Mouse (Mus musculus) cerebellum, postnatal 10 days (tissue): Measurements from ENCODE around the gene Zfp697.
A peak's percentile ranks its signal among the peaks of the same experiment; 100 is the strongest.
"Not testable (repeated sequence)": the region's sequence is repeated elsewhere in the genome, so short reads cannot be mapped to it uniquely, and the experiment has no call there.

Experiments
- DNase-seq, 2 experiments: peaks; one replicate each; pipeline ENCODE4 v3.0.0; 2021; ENCODE audit warnings: mixed read lengths in 2 of 2

The Zfp697 gene

GRCm38 (mm10) chr3:98720740-98721139 lies 338.5 kb downstream of the Zfp697 start:
- no peak for DNase-seq

GRCm38 (mm10) chr3:98724376-98724775 lies 342.1 kb downstream of the Zfp697 start, which contains the start of gene Hsd3b2:
Gene Hsd3b2, minus strand, starts transcription at chr3:98724543.
- DNase-seq: no peak

- DNase-seq: peak; percentile 5 to 9
These were observed 344.0 kb downstream of the Zfp697 start for GRCm38 (mm10) chr3:98726281-98726680.

- DNase-seq: no peak
These were observed 351.5 kb downstream of the Zfp697 start for GRCm38 (mm10) chr3:98733724-98734123.

- DNase-seq: no peak
These were observed 352.1 kb downstream of the Zfp697 start for GRCm38 (mm10) chr3:98734340-98734739.

- DNase-seq: not testable (repeated sequence)
These were observed 358.8 kb downstream of the Zfp697 start for GRCm38 (mm10) chr3:98741043-98741442.

GRCm38 (mm10) chr3:98752171-98752570 lies 369.9 kb downstream of the Zfp697 start:
- no peak for DNase-seq

- DNase-seq: no peak
These were observed 374.6 kb downstream of the Zfp697 start for GRCm38 (mm10) chr3:98756836-98757235.

- DNase-seq: no peak
These were observed 381.9 kb downstream of the Zfp697 start for GRCm38 (mm10) chr3:98764155-98764554.

GRCm38 (mm10) chr3:98780921-98781320 lies 398.7 kb downstream of the Zfp697 start:
- DNase-seq: no peak

GRCm38 (mm10) chr3:98782181-98782868 lies 400.1 kb downstream of the Zfp697 start:
- no peak for DNase-seq

GRCm38 (mm10) chr3:98786551-98786950 lies 404.3 kb downstream of the Zfp697 start:
- DNase-seq: no peak
